ENCODE assay signal across 8 mouse cellular contexts in genomic region chr12:84009171-84009965, GRCm38 (mm10). TPM values are rescaled to one million over a fixed set of nuclear protein-coding genes. Genes with fewer than 3 reads are reported as not detected.
DNase-seq lines count a peak whose midpoint lies in the region; ATAC-seq and TF ChIP-seq lines count a peak whose summit lies in the region.
"Not testable (repeated sequence)": the region's sequence is repeated elsewhere in the genome, so short reads cannot be mapped to it uniquely, and the experiment has no call there.

TSS of gene Acot1 (plus strand) at chr12:84009490.

- peaks cover 18% of the 10 kb centered on the region for H3K4me1 ChIP-seq in embryonic facial prominence, embryonic 15.5 days
- H3K4me1 ChIP-seq in kidney, adult 2 months (ENCODE audit: control insufficient read depth, insufficient read depth, low read length), result peaks cover 11% of the 10 kb centered on the region; the same call in 1 of the 2 replicates
- peaks cover 17% of the 10 kb centered on the region for H3K4me1 ChIP-seq in limb, embryonic 10.5 days

- peak within 1 kb of the TSS; percentile 83 for H3K27ac ChIP-seq in embryonic facial prominence, embryonic 15.5 days (replicated peaks)
- 0 out of 2 replicates have a peak within 1 kb of the TSS, but pooled peaks have one; percentile 30 for H3K27ac ChIP-seq in kidney, adult 2 months (ENCODE audit: insufficient read depth, low read depth, low read length)
- H3K27ac ChIP-seq in limb, embryonic 10.5 days, result peak within 1 kb of the TSS; percentile 83

- peak within 1 kb of the TSS; percentile 52 for H3K4me3 ChIP-seq in embryonic facial prominence, embryonic 15.5 days (replicated peaks)
- peak within 1 kb of the TSS; percentile 43 for H3K4me3 ChIP-seq in kidney, adult 2 months (ENCODE audit: insufficient read depth, low read depth, low read length)
- peak within 1 kb of the TSS; percentile 53 for H3K4me3 ChIP-seq in limb, embryonic 10.5 days

- H3K36me3 ChIP-seq in embryonic facial prominence, embryonic 15.5 days; kidney, adult 2 months (ENCODE audit: control insufficient read depth, insufficient read depth, low read length); limb, embryonic 10.5 days: not testable (repeated sequence)

- not testable (repeated sequence) for TF ChIP-seq CTCF in kidney, adult 2 months (conservative IDR thresholded peaks at IDR 0.05; ENCODE audit: insufficient read depth, insufficient read length, low read depth, low read length)

- not testable (repeated sequence) for H3K9me3 ChIP-seq in embryonic facial prominence, embryonic 15.5 days (replicated peaks); limb, embryonic 10.5 days (replicated peaks)

- peak within 1 kb of the TSS; percentile 61 for H3K4me2 ChIP-seq in embryonic facial prominence, embryonic 15.5 days (replicated peaks)

- H3K9ac ChIP-seq in embryonic facial prominence, embryonic 15.5 days, result peak within 1 kb of the TSS; percentile 35; the same call in 1 of the 2 replicates

- peak; percentile 56 for TF ChIP-seq POLR2A in kidney, adult 2 months (IDR thresholded peaks at IDR 0.05; ENCODE audit: low read depth, low read length)

- not testable (repeated sequence) for H3K27me3 ChIP-seq in embryonic facial prominence, embryonic 15.5 days; kidney, adult 2 months (replicated peaks; ENCODE audit: control insufficient read depth, insufficient read depth, low read length); limb, embryonic 10.5 days (ENCODE audit: low read depth, poor library complexity, severe bottlenecking)

- peak; percentile 92 for ATAC-seq in embryonic facial prominence, embryonic 15.5 days (ENCODE audit: insufficient number of reproducible peaks, low FRiP score, low TSS enrichment, low read depth)

- under 1% methylated on average over 58 of the region's 70 CpGs for WGBS in embryonic facial prominence, embryonic 15.5 days
- WGBS in kidney, adult 2 months, result 2% methylated on average over 62 of the region's 70 CpGs
- WGBS in limb, embryonic 10.5 days, result 3% methylated on average over 56 of the region's 70 CpGs

- DNase-seq in adrenal gland, postnatal 4 days (ENCODE audit: low spot score in 2 of 2), result peak in 1 of 2 experiments; percentile 38
- DNase-seq in heart, adult 8-10 months (ENCODE audit: low spot score), result peak; percentile 71
- DNase-seq in kidney, adult 2 months, result peak; percentile 92
- DNase-seq in limb, embryonic 10.5 days (ENCODE audit: low spot score), result peak; percentile 75
- DNase-seq in mesoderm, embryonic 11.5 days (ENCODE audit: low read depth, low spot score), result peak; percentile 85
- DNase-seq in right cerebral cortex, postnatal 36 days (ENCODE audit: low spot score in 2 of 2), result peak; percentile 30 to 53
- DNase-seq in yolk sac, embryonic 10.5 days (ENCODE audit: low spot score), result peak; percentile 90

RNA-seq across cellular contexts. Expression of gene Acot1, which starts in this region (rescaled TPM):
- total RNA-seq in adrenal gland, postnatal 4 days (2021), result 10 to 100 TPM; 21.4 to 36.5 TPM
- 50.2 and 58.9 TPM in 2 replicates for polyA plus RNA-seq in embryonic facial prominence, embryonic 15.5 days (2015; fragmentation: Nextera tagmentation; extraction: Ambion mirVana)
- total RNA-seq in heart, adult 8-10 months (2022), result 10 to 100 TPM; 29.0 to 59.1 (median 44.3) TPM
- 67.8 and 73.1 TPM in 2 replicates for polyA plus RNA-seq in kidney, adult 2 months (2012; rRNA removed)
- polyA plus RNA-seq in limb, embryonic 10.5 days (2016; fragmentation: Nextera tagmentation; extraction: Ambion mirVana), result 20.9 and 27.7 TPM in 2 replicates

Comparison
In these comparisons a context has a peak if more than half of its experiments do, and no peak if none do; other contexts are left out.
1. H3K27ac ChIP-seq: peak in every context shown above with its lines; median percentile 83 in embryonic facial prominence, embryonic 15.5 days; 83 in limb, embryonic 10.5 days; 30 in kidney, adult 2 months.